Mouse (Mus musculus) erythroblast, adult 5-6 weeks (primary cell): ENCODE measurements at regions not wholly inside any gene's neighbourhood (a gene's known extent, or its start where the extent isn't known, plus 50 kb on each side); places are given as distances from the start of the nearest gene placed in this dataset.

Experiments used
- ATAC-seq: replicated peaks from 2 replicates; pipeline ENCODE4 v1.8.0; 2016; ENCODE audit warnings: moderate number of reproducible peaks, mild to moderate bottlenecking, moderate TSS enrichment, inconsistent platforms; ENCODE audit not compliant: poor library complexity, low FRiP score, severe bottlenecking

DNA sequence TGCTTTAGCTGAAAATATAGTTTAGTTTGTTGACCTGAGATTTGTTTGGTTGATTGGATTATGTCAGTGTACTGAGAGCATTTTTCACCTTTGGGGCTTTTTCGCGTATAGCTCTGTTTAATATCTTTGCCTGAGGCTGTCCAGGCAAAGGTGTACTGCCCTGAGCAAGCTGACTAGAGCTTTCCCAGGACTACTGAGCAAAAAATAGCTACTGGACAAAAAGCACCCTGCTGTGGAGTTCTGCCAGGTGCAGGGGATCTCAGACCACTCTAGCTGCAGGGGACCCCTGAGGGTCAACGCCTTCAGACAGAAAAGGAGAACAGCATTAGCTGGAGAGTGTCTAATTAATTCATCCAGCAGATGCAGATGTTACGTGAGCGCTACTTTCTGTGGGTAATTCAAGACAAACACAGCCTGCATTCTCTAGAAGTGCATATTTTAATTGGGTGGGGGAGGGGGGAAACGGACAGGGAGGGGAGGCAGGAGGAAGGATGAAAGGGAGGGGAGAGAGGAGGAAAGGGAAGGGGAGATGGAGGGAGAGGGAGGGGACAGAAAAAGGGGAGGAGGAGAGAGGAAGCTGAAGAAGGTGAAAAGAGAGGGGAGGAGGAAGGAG lies 61.7 kb downstream of the Thnsl1 start:
- no peak for ATAC-seq

DNA sequence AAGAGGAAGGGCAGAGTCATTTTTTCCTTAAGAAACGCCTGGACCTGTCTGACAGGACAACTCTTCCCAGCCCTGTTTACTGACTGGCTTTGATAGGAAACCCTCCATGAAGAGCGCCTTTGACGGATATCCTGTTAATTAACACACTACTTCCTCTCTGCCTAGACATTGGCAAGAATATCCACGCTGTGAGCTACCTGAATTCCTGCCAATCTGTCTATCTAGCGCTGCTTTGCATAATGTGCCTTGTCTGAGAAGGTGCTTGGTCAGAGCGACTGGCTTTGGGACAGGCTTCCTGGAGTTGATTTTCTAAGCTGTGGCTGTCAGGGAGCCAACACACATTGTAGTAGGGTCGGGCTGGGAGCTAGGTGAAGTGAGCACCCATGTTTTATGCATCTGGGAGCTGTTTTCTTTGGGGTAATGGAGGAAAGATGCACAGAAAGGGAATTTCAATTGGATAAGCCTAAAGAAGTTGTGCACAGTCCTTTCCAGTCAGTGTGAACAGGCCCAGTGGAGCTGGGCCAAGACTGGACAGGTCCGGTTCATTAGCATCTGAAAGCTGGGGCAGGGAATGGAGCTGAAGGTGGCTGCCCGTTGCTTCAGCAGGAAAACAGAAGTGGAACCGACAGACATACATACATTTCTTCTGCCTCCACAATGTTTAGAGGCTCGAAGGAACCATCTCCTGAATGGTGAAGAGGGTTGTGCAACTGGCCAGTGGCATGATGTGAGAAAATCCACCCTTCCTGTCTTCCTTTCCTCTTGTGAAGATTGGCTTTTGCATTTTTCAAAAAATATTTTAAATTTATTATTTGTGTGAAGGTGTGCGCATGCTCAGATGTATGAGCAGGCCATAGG lies 64.7 kb downstream of the Thnsl1 start:
- no peak for ATAC-seq

DNA sequence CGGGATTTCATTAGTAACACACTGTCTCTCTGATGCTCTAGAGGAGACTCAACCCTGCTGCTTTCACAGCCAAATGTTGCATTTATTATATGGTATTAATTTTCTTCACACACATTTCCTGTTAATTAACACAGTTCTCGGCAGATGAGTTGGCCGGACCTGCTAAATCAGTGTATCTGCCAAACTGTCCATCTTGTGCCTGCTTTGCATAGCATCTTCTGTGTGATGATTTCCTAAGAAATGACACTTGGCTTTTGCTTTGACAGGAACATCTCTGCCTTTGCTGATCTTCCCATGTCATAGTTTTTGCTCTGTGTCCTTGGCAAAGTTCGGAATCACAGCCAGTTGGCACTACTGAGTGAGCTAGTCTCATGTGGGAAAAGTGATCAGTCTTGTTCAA lies 67.9 kb downstream of the Thnsl1 start:
- no peak for ATAC-seq

DNA sequence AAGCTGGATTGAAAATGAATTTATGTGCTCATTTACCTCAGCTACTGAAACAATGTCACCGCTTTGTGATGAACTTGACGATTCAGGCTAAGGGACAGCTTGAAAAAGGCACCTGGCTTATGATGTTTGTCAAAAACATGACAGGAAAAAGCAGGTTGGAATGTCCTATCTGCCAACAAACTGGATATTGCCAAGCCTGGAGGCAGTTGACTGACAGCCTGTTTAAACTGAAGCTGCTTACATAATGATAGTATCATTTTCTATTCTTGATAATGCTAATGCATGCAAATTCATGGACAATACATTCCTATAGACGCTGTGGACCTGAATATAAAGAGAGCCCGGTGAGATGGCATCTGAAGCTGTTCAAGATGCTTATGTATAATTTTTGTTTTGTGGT lies 69.8 kb downstream of the Thnsl1 start:
- no peak for ATAC-seq

DNA sequence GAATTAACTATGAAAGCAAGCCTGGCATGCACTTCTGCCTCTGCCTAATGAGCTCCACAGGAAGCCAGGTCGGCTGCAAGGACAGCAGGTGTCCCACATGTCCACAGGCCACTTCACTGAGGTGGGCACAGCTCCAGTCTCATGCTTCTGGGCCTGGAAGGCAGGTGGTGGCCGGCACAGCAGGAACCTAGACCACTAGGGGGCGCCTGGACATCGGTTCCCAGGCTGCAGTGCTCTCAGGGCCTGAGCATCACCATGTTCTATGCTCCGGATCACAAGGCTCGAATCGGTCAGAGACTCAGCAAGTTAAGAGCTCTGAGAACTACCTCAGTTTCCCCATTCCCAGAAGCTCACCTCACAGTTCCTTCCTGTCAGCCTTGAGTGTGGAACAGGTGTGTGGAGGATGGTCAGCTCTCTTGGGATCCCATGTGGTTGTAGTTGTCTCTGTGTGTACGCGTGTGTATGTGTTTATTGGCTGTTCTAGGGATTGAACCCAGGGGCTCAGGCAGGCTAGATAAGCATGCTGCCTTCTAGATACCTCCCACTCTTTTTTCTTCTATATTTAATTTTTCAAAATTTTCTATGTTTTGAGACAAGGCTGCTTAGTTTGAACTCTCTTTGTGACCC lies 75.4 kb downstream of the Thnsl1 start:
- peak; percentile 64 for ATAC-seq

DNA sequence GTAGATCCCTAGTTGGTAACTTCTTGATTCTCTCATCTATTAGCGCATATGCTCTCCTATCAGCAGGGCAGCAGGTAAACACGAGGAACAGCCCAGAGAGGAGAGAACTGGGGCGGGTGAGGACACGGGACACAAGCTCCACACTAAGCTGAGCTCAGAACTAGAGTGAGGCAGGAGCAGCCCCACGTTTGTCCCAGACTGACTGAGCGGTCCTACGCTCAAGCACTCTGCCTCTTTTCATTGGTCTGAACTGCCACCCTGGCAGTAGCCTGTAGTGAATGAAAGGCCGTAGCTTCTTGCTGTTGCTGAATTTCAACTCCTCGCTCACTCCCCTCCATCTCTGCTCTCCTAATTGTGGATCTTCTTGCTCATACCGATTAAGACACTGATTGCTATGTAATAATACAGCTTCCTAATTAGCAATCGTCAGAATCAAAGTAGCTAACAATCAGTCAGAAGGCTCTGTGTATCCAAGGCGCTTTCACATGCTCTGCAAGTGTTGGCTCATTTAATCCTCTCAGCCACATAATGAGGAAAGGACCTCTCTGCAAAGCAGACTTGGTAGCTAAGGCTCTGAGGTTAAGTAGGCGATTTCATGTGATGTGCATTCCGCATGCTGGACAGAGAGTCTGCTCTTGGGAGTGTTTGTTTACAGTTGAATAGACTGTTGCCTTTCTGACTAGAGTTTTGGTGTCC lies 77.1 kb downstream of the Thnsl1 start:
- no peak for ATAC-seq

DNA sequence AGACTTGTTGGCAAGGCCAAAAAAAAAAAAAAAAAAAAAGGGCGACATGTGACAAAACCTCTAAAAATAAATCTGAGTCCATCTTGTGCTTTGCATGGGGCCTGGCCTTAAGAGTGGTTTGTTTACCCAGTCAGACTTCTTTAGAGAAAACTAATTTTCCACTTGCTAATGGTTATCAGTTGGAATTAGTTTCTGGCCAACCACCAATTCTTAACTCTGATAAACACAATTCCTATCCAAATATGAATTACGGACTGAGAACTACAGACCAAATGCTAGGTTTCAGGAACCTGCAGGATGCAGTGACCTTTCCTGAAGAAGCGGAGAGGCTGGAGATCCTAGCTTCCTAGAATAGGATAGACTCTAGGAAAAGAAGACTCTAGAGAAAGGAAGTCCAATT lies 79.4 kb downstream of the Thnsl1 start:
- ATAC-seq: no peak

DNA sequence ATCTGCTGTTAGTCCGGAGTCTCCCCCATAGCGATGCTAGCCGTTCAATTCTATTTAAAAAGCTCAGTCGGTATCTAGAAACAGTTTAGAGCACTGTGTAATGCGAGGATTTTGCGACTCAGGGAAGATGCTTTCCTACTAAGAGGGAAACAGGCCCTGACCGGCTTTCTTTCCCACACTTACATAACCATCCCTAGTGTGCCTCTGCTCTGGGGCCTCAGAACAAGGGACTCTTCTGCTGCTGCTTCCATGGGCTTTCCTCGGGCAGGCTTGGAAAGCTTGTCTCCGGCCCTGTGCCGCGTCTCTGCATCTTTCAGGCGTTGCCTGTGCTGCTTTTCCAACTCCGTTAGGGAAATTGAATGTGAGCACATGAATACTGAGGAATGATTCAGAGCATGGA lies 79.6 kb upstream of the Gpr158 start:
- ATAC-seq: no peak

DNA sequence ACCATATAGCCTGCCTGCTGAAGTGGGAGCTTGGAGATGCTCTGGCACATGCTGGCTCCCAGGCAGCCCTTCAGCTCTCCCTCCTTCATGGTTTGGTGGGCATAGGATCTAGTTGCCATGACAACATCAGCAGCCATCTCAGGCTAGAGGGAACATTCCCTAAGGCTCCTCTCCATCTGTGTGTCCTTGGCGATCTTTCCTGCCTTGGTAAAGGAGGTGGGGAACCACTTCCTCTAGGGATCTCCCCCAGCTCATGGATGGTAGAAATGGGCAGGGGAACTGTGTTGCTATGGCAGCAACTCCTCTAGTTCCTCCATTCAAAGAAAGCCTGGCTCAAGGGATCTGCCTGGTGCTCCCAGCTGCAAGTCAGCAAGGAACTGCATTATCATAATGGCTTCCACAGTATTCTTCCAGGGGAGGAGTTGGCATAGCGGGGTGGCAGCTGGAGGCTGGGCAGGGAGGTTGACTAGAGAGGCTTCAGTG lies 74.6 kb upstream of the Gpr158 start:
- ATAC-seq: no peak

DNA sequence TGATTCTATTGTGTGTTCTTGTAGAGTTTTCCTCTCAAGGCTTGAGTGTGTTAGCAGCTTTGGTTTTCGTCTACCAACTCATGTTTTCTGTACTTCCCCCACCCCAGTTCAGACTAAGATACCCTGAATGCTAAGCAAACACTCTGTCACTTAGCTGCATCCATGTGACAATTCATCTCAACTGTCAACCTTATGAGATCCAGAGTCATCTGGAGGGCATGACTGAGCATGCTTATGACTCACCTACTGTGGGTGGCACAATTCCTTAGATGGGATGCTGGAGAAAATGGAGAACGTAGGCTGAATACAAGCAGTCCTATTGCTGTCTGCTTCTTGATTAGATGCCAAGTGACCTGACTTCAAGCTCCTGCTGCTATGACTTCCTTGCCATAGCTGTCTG lies 73.3 kb upstream of the Gpr158 start:
- ATAC-seq: no peak

DNA sequence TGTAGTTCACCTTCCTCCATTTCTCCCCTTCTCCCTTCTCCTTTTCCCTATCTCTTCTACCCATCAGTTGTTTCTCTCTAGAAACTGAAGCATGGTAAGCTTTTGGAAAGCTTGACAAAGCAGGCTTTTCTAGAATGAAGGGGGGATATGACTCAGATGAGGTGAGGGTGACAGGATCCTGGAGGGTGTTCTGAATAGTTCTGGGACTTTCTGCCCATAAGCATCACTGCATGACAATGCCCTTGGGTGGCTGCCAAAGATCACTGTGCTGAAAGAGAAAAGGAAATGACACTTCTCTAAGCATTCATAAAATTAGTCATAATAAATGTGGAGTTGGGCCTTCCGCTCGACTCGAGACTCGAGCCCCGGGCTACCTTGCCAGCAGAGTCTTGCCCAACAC lies 67.7 kb upstream of the Gpr158 start:
- ATAC-seq: no peak
